Mouse (Mus musculus) liver, postnatal 0 days (tissue): ENCODE measurements around the gene Srp68. TPM values are rescaled to one million over a fixed set of nuclear protein-coding genes. Genes with fewer than 3 reads are reported as not detected.

ENCODE experiments used
- ATAC-seq: fragments of 200-750 bp; cut with Nextera tagmentation; 2 replicates; pipeline ENCODE4 v1.8.0; 2017; ENCODE audit warnings: mild to moderate bottlenecking, moderate library complexity
- DNase-seq: peaks from one replicate; pipeline ENCODE4 v3.0.0-alpha.2; 2016
- H3K27ac ChIP-seq: fragments of 300-500 bp; sonication (generic); 2 replicates; pipeline ENCODE4 v1.5.1; 2014; ENCODE audit warnings: antibody characterized with exemption, moderate library complexity, mild to moderate bottlenecking, low read depth
- H3K27me3 ChIP-seq: fragments of 300-500 bp; sonication (generic); 2 replicates; pipeline ENCODE4 v1.6.1; 2014; ENCODE audit warnings: low read length, control low read depth, mixed read lengths; ENCODE audit not compliant: insufficient read depth
- H3K36me3 ChIP-seq: fragments of 300-500 bp; sonication (generic); replicated peaks from 2 replicates; pipeline ENCODE4 v1.6.1; 2014; ENCODE audit warnings: mild to moderate bottlenecking, control low read depth, low read length, moderate library complexity, mixed read lengths; ENCODE audit not compliant: insufficient read depth
- H3K4me1 ChIP-seq: fragments of 300-500 bp; sonication (generic); 2 replicates; pipeline ENCODE4 v1.6.1; 2014; ENCODE audit warnings: antibody characterized with exemption, mild to moderate bottlenecking, control low read depth; ENCODE audit not compliant: insufficient read depth
- H3K4me2 ChIP-seq: fragments of 300-500 bp; sonication (generic); 2 replicates; pipeline ENCODE4 v1.6.1; 2014; ENCODE audit warnings: low read depth, mild to moderate bottlenecking, low read length, moderate library complexity, mixed read lengths
- H3K4me3 ChIP-seq: fragments of 300-500 bp; sonication (generic); 2 replicates; pipeline ENCODE4 v1.5.1; 2014; ENCODE audit warnings: low read depth, low read length
- H3K9ac ChIP-seq: fragments of 300-500 bp; sonication (generic); replicated peaks from 2 replicates; pipeline ENCODE4 v1.6.1; 2014; ENCODE audit warnings: mild to moderate bottlenecking, moderate library complexity
- H3K9me3 ChIP-seq: fragments of 300-500 bp; sonication (generic); 2 replicates; pipeline ENCODE4 v1.6.1; 2016; ENCODE audit warnings: mild to moderate bottlenecking, control low read depth, low read length, mixed read lengths
- CTCF ChIP-seq: sonication (generic); IDR thresholded peaks from 2 replicates; pipeline ENCODE4 v1.5.1; 2016; ENCODE audit warnings: antibody characterized with exemption, low read depth
- EP300 ChIP-seq: IDR thresholded peaks from 2 replicates; pipeline ENCODE4 v1.6.1; 2016; ENCODE audit warnings: antibody characterized with exemption, low read depth, mild to moderate bottlenecking
- WGBS: fragments of 180-500 bp; shearing (Covaris S2); extraction: QIAGEN DNeasy Blood & Tissue Kit; methylation state at CpG from one replicate; pipeline ENCODE4 v1.1.7; 2014; ENCODE audit not compliant: insufficient replicate concordance; 5-methylcytosine and 5-hydroxymethylcytosine counted together
- polyA plus RNA-seq: library from polyadenylated mRNA; unstranded; fragments of >200 nt; fragmentation: Nextera tagmentation; extraction: Ambion mirVana; gene quantifications from 2 replicates; pipeline ENCODE4 v1.2.1, GENCODE M21; 2015

The Srp68 gene
- polyA plus RNA-seq, 1 experiment from 2014 or later, result 23.8 TPM

GRCm38 (mm10) chr11:116269560-116269959 lies 4.5 kb downstream of the Srp68 start:
- 94% methylated on average over 8 of the region's 8 CpGs for WGBS
- H3K9ac ChIP-seq, result no peak overlapping the region
- H3K36me3 ChIP-seq, result peaks cover 51% of the 10 kb centered on the region
- no peak overlapping the region for H3K4me3 ChIP-seq
- DNase-seq (no peak), ATAC-seq (no peak)
- H3K4me2 ChIP-seq, result no peak overlapping the region
- H3K4me1 ChIP-seq, result peaks cover 19% of the 10 kb centered on the region
- H3K9me3 ChIP-seq, result no peaks in the 10 kb centered on the region
- TF ChIP-seq EP300 (no peak), CTCF (no peak)
- no peak overlapping the region for H3K27ac ChIP-seq
- H3K27me3 ChIP-seq, result no peaks in the 10 kb centered on the region

- no peaks in the 10 kb centered on the region for H3K9me3 ChIP-seq
- peaks cover 15% of the 10 kb centered on the region for H3K4me1 ChIP-seq
- 91% methylated on average over 6 of the region's 6 CpGs for WGBS
- H3K27me3 ChIP-seq, result no peaks in the 10 kb centered on the region
- DNase-seq (no peak), ATAC-seq (no peak)
- no peak overlapping the region for H3K27ac ChIP-seq
- TF ChIP-seq EP300 (no peak), CTCF (no peak)
- no peak overlapping the region for H3K4me2 ChIP-seq
- H3K4me3 ChIP-seq, result no peak overlapping the region
- no peak overlapping the region for H3K9ac ChIP-seq
- H3K36me3 ChIP-seq, result peaks cover 63% of the 10 kb centered on the region
Measured at GRCm38 (mm10) chr11:116268313-116268712, 5.7 kb downstream of the Srp68 start.

- Histone ChIP-seq H3K4me1 (peaks cover 10% of the 10 kb centered on the region), H3K36me3 (peaks cover 70% of the 10 kb centered on the region), H3K9me3 (no peaks in the 10 kb centered on the region), H3K9ac (no peak overlapping the region), H3K27ac (no peak overlapping the region), H3K27me3 (no peaks in the 10 kb centered on the region), H3K4me3 (no peak overlapping the region), H3K4me2 (no peak overlapping the region)
- WGBS, result 82% methylated on average over 8 of the region's 8 CpGs
- no peak for DNase-seq
- TF ChIP-seq CTCF (peak; percentile 42), EP300 (no peak)
- ATAC-seq, result no peak
Measured at GRCm38 (mm10) chr11:116267637-116268036, 6.4 kb downstream of the Srp68 start.

- Histone ChIP-seq H3K9ac (no peak overlapping the region), H3K27ac (no peak overlapping the region; the same call in 1 of the 2 replicates), H3K4me2 (no peak overlapping the region), H3K4me1 (peaks cover 6% of the 10 kb centered on the region), H3K9me3 (no peaks in the 10 kb centered on the region), H3K4me3 (no peak overlapping the region), H3K36me3 (peaks cover 78% of the 10 kb centered on the region), H3K27me3 (no peaks in the 10 kb centered on the region)
- TF ChIP-seq CTCF, result no peak
- TF ChIP-seq EP300, result no peak
- ATAC-seq, result no peak
- no peak for DNase-seq
- 71% methylated on average over 4 of the region's 4 CpGs for WGBS
Measured at GRCm38 (mm10) chr11:116265850-116266249, 8.2 kb downstream of the Srp68 start.

GRCm38 (mm10) chr11:116265352-116265751 lies 8.7 kb downstream of the Srp68 start:
- Histone ChIP-seq H3K4me1 (peaks cover 6% of the 10 kb centered on the region), H3K9ac (no peak overlapping the region), H3K36me3 (peaks cover 81% of the 10 kb centered on the region), H3K27me3 (no peaks in the 10 kb centered on the region), H3K9me3 (no peaks in the 10 kb centered on the region), H3K4me2 (no peak overlapping the region), H3K4me3 (no peak overlapping the region), H3K27ac (no peak overlapping the region; the same call in 1 of the 2 replicates)
- WGBS, result 62% methylated on average over 11 of the region's 11 CpGs
- peak; percentile 35 for DNase-seq
- TF ChIP-seq EP300, result no peak
- peak; percentile 27; the same call in 1 of the 2 replicates for TF ChIP-seq CTCF
- peak; percentile 40; the same call in 1 of the 2 replicates for ATAC-seq

- no peak for DNase-seq
- no peak for TF ChIP-seq CTCF
- TF ChIP-seq EP300, result no peak
- Histone ChIP-seq H3K4me1 (peaks cover 3% of the 10 kb centered on the region), H3K9ac (no peak overlapping the region), H3K4me3 (no peak overlapping the region), H3K36me3 (peaks cover 69% of the 10 kb centered on the region), H3K27me3 (no peaks in the 10 kb centered on the region), H3K4me2 (no peak overlapping the region), H3K9me3 (no peaks in the 10 kb centered on the region), H3K27ac (no peak overlapping the region)
- 65% methylated on average over 7 of the region's 7 CpGs for WGBS
- no peak for ATAC-seq
Measured at GRCm38 (mm10) chr11:116260259-116260658, 13.8 kb downstream of the Srp68 start.
